Mouse (Mus musculus): ENCODE data around the gene Nxph1. TPM values are rescaled to one million over a fixed set of nuclear protein-coding genes. Genes with fewer than 3 reads are reported as not detected.

The Nxph1 gene
- polyA plus RNA-seq, 1 experiment from 2014 or later = 1.6 TPM

GRCm38 (mm10) chr6:8996301-8996943 is 48.2 kb downstream of the Nxph1 start:
- no peak; the same call in 1 of the 2 replicates for ATAC-seq (ENCODE audit: low FRiP score, low read depth)
- 39% methylated on average over 12 of the region's 12 CpGs for WGBS
- Histone ChIP-seq H3K27ac (no peak overlapping the region), H3K4me3 (no peak overlapping the region), H3K9me3 (no peaks in the 10 kb centered on the region), H3K27me3 (no peaks in the 10 kb centered on the region), H3K4me2 (replicated peaks) (peak overlapping the region; percentile 35; the same call in 1 of the 2 replicates), H3K36me3 (no peaks in the 10 kb centered on the region), H3K4me1 (no peaks in the 10 kb centered on the region), H3K9ac (no peak overlapping the region)

GRCm38 (mm10) chr6:8997326-8997725 is 49.1 kb downstream of the Nxph1 start:
- WGBS = 59% methylated on average over 2 of the region's 2 CpGs

GRCm38 (mm10) chr6:9002686-9003085 is 54.5 kb downstream of the Nxph1 start:
- no peaks in the 10 kb centered on the region for H3K27me3 ChIP-seq
- no peak for ATAC-seq (ENCODE audit: low FRiP score, low read depth)
- no peak overlapping the region for H3K27ac ChIP-seq
- H3K4me3 ChIP-seq = no peak overlapping the region
- no peak overlapping the region for H3K9ac ChIP-seq
- H3K4me1 ChIP-seq = no peaks in the 10 kb centered on the region
- 24% methylated on average over 3 of the region's 3 CpGs for WGBS
- no peaks in the 10 kb centered on the region for H3K9me3 ChIP-seq
- H3K36me3 ChIP-seq = no peaks in the 10 kb centered on the region
- no peak overlapping the region for H3K4me2 ChIP-seq (replicated peaks)

More at GRCm38 (mm10) chr6:8997326-8997725, 49.1 kb downstream of the Nxph1 start:
- no peak overlapping the region for H3K4me3 ChIP-seq
- H3K4me1 ChIP-seq = no peaks in the 10 kb centered on the region
- H3K27ac ChIP-seq = no peak overlapping the region
- no peak overlapping the region for H3K4me2 ChIP-seq (replicated peaks)
- ATAC-seq (ENCODE audit: low FRiP score, low read depth) = no peak
- no peaks in the 10 kb centered on the region for H3K36me3 ChIP-seq
- H3K9me3 ChIP-seq = no peaks in the 10 kb centered on the region
- no peak overlapping the region for H3K9ac ChIP-seq
- H3K27me3 ChIP-seq = no peaks in the 10 kb centered on the region

- 89% methylated on average over 1 of the region's 1 CpGs for WGBS
Observed at GRCm38 (mm10) chr6:9026631-9027030, 78.4 kb downstream of the Nxph1 start.

GRCm38 (mm10) chr6:9027146-9027545 is 78.9 kb downstream of the Nxph1 start:
- no peaks in the 10 kb centered on the region for H3K27me3 ChIP-seq
- H3K9ac ChIP-seq = no peak overlapping the region
- no peak for ATAC-seq (ENCODE audit: low FRiP score, low read depth)
- H3K4me2 ChIP-seq (replicated peaks) = no peak overlapping the region
- H3K4me3 ChIP-seq = no peak overlapping the region
- H3K9me3 ChIP-seq = no peaks in the 10 kb centered on the region
- no peaks in the 10 kb centered on the region for H3K4me1 ChIP-seq
- no peaks in the 10 kb centered on the region for H3K36me3 ChIP-seq
- no peak overlapping the region for H3K27ac ChIP-seq
- 70% methylated on average over 4 of the region's 4 CpGs for WGBS

More at GRCm38 (mm10) chr6:9026631-9027030, 78.4 kb downstream of the Nxph1 start:
- Histone ChIP-seq H3K4me1 (no peaks in the 10 kb centered on the region), H3K4me3 (no peak overlapping the region), H3K27ac (no peak overlapping the region), H3K9ac (no peak overlapping the region), H3K36me3 (no peaks in the 10 kb centered on the region), H3K4me2 (replicated peaks) (no peak overlapping the region), H3K27me3 (no peaks in the 10 kb centered on the region), H3K9me3 (no peaks in the 10 kb centered on the region)
- no peak for ATAC-seq (ENCODE audit: low FRiP score, low read depth)

GRCm38 (mm10) chr6:9028501-9028900 is 80.3 kb downstream of the Nxph1 start:
- 76% methylated on average over 1 of the region's 1 CpGs for WGBS
- no peak overlapping the region for H3K9ac ChIP-seq
- no peaks in the 10 kb centered on the region for H3K36me3 ChIP-seq
- no peak overlapping the region for H3K4me3 ChIP-seq
- H3K27ac ChIP-seq = no peak overlapping the region
- no peaks in the 10 kb centered on the region for H3K4me1 ChIP-seq
- no peak overlapping the region for H3K4me2 ChIP-seq (replicated peaks)
- H3K9me3 ChIP-seq = no peaks in the 10 kb centered on the region
- ATAC-seq (ENCODE audit: low FRiP score, low read depth) = no peak
- H3K27me3 ChIP-seq = no peaks in the 10 kb centered on the region

- no peak for ATAC-seq (ENCODE audit: low FRiP score, low read depth)
- Histone ChIP-seq H3K9ac (no peak overlapping the region), H3K27me3 (no peaks in the 10 kb centered on the region), H3K4me1 (peaks cover 11% of the 10 kb centered on the region; the same call in 1 of the 2 replicates), H3K9me3 (no peaks in the 10 kb centered on the region), H3K4me3 (no peak overlapping the region), H3K36me3 (no peaks in the 10 kb centered on the region), H3K4me2 (replicated peaks) (no peak overlapping the region), H3K27ac (no peak overlapping the region)
- 93% methylated on average over 1 of the region's 1 CpGs for WGBS
Observed at GRCm38 (mm10) chr6:9039286-9039685, 91.1 kb downstream of the Nxph1 start.

- Histone ChIP-seq H3K27ac (no peak overlapping the region), H3K9me3 (no peaks in the 10 kb centered on the region), H3K4me1 (peaks cover 11% of the 10 kb centered on the region; the same call in 1 of the 2 replicates), H3K4me3 (no peak overlapping the region), H3K9ac (no peak overlapping the region), H3K36me3 (no peaks in the 10 kb centered on the region), H3K4me2 (replicated peaks) (no peak overlapping the region), H3K27me3 (no peaks in the 10 kb centered on the region)
- ATAC-seq (ENCODE audit: low FRiP score, low read depth) = no peak
- 71% methylated on average over 3 of the region's 3 CpGs for WGBS
Observed at GRCm38 (mm10) chr6:9040991-9041390, 92.8 kb downstream of the Nxph1 start.

GRCm38 (mm10) chr6:9042391-9042790 is 94.2 kb downstream of the Nxph1 start:
- Histone ChIP-seq H3K9me3 (no peaks in the 10 kb centered on the region), H3K9ac (no peak overlapping the region), H3K27ac (no peak overlapping the region), H3K36me3 (no peaks in the 10 kb centered on the region), H3K4me3 (no peak overlapping the region), H3K4me1 (peaks cover 11% of the 10 kb centered on the region; the same call in 1 of the 2 replicates), H3K27me3 (0 out of 2 replicates have a peak, but pooled peaks cover 3% of the 10 kb centered on the region), H3K4me2 (replicated peaks) (no peak overlapping the region)
- WGBS = 21% methylated on average over 1 of the region's 1 CpGs
- no peak for ATAC-seq (ENCODE audit: low FRiP score, low read depth)

- H3K9ac ChIP-seq = no peak overlapping the region
- H3K4me1 ChIP-seq = no peaks in the 10 kb centered on the region
- WGBS = 10% methylated on average over 2 of the region's 2 CpGs
- H3K27me3 ChIP-seq = 0 out of 2 replicates have a peak, but pooled peaks cover 3% of the 10 kb centered on the region
- H3K36me3 ChIP-seq = no peaks in the 10 kb centered on the region
- ATAC-seq (ENCODE audit: low FRiP score, low read depth) = no peak
- H3K4me3 ChIP-seq = no peak overlapping the region
- H3K27ac ChIP-seq = no peak overlapping the region
- no peaks in the 10 kb centered on the region for H3K9me3 ChIP-seq
- H3K4me2 ChIP-seq (replicated peaks) = no peak overlapping the region
Observed at GRCm38 (mm10) chr6:9046815-9047214, 98.6 kb downstream of the Nxph1 start.

GRCm38 (mm10) chr6:9061261-9062105 is 113.3 kb downstream of the Nxph1 start:
- WGBS = 79% methylated on average over 4 of the region's 4 CpGs
- no peaks in the 10 kb centered on the region for H3K36me3 ChIP-seq
- no peak overlapping the region for H3K4me2 ChIP-seq (replicated peaks)
- no peak for ATAC-seq (ENCODE audit: low FRiP score, low read depth)
- H3K9me3 ChIP-seq = no peaks in the 10 kb centered on the region
- H3K9ac ChIP-seq = no peak overlapping the region
- H3K4me3 ChIP-seq = no peak overlapping the region
- 0 out of 2 replicates have a peak, but pooled peaks cover 5% of the 10 kb centered on the region for H3K4me1 ChIP-seq
- H3K27me3 ChIP-seq = no peaks in the 10 kb centered on the region
- H3K27ac ChIP-seq = no peak overlapping the region

GRCm38 (mm10) chr6:9066435-9066834 is 118.2 kb downstream of the Nxph1 start:
- Histone ChIP-seq H3K9ac (no peak overlapping the region), H3K27ac (no peak overlapping the region), H3K4me1 (0 out of 2 replicates have a peak, but pooled peaks cover 5% of the 10 kb centered on the region), H3K27me3 (no peaks in the 10 kb centered on the region), H3K36me3 (no peaks in the 10 kb centered on the region), H3K9me3 (no peaks in the 10 kb centered on the region), H3K4me2 (replicated peaks) (no peak overlapping the region), H3K4me3 (no peak overlapping the region)
- ATAC-seq (ENCODE audit: low FRiP score, low read depth) = no peak
- WGBS = 74% methylated on average over 3 of the region's 3 CpGs
